Mouse (Mus musculus) Patski (cell line): ENCODE data around the gene Vldlr. TPM values are rescaled to one million over a fixed set of nuclear protein-coding genes. Genes with fewer than 3 reads are reported as not detected.

Experiments
- ATAC-seq: fragments of 100-300 bp; one replicate; pipeline ENCODE4 v1.8.0; 2021
- CTCF ChIA-PET: fragments of 350-600 bp; sonication (Branson Sonifier 250); formaldehyde crosslinking; loops from one replicate; lab custom pipeline; 2022; ENCODE audit warnings: inconsistent platforms; lab: Charles Lee
- POLR2A ChIA-PET: fragments of 350-600 bp; sonication (Branson Sonifier 250); formaldehyde crosslinking; loops from one replicate; lab custom pipeline; 2022; ENCODE audit warnings: antibody characterized with exemption, inconsistent platforms; lab: Charles Lee
- DNase-seq: peaks from one replicate; pipeline ENCODE4 v3.0.0-alpha.2; 2011; ENCODE audit warnings: low read depth, low spot score
- H3K27me3 ChIP-seq: fragments of 371-371 bp; one replicate; pipeline ENCODE4 v1.5.1; 2021
- CTCF ChIP-seq: fragments of 100-300 bp; IDR thresholded peaks from one replicate; pipeline ENCODE4 v1.5.1; 2021
- in situ Hi-C: fragments of 300-500 bp; cut with MboI; formaldehyde crosslinking; loops from 3 replicates; pipeline ENCODE4 v1.11.1; 2018; ENCODE audit warnings: low pct_unique_long_range_greater_than_20kb, mixed read lengths
- polyA plus RNA-seq: library from polyadenylated mRNA; unstranded; gene quantifications from one replicate; pipeline ENCODE4 v1.2.3, GENCODE M21; 2021

The Vldlr gene
- polyA plus RNA-seq, result 126 TPM

GRCm38 (mm10) chr19:27216318-27216717 is at the start of gene Vldlr:
Gene Vldlr (plus strand): TSS chr19:27216484.
- no peak for TF ChIP-seq CTCF
- CTCF ChIA-PET, result interaction anchor here (0.8 to 1.8 kb wide), 6 partner anchors 12 to 200 kb away, joined by 3 to 7 read pairs (median 3); no protein-coding TSS in a partner anchor
- DNase-seq, result no peak
- in situ Hi-C loops, result loop anchor here (10.0 kb wide), 2 partner anchors 198 to 472 kb away; no protein-coding TSS in a partner anchor
- POLR2A ChIA-PET, result interaction anchor here (1.8 kb wide), 1 partner anchor 29 kb away, joined by 4 read pairs; no protein-coding TSS in a partner anchor
- ATAC-seq, result no peak
- no peaks in the 10 kb centered on the region for H3K27me3 ChIP-seq

GRCm38 (mm10) chr19:27167601-27168319 is 48.5 kb upstream of the Vldlr start:
- TF ChIP-seq CTCF, result no peak
- H3K27me3 ChIP-seq, result no peaks in the 10 kb centered on the region
- ATAC-seq (peak; percentile 94), DNase-seq (peak; percentile 94)
- ChIA-PET POLR2A (no interaction called here), CTCF (interaction anchor here (1.0 kb wide), 1 partner anchor 13 kb away, joined by 3 read pairs; no protein-coding TSS in a partner anchor)
- in situ Hi-C loops, result no loop called here

GRCm38 (mm10) chr19:27173836-27174235 is 42.4 kb upstream of the Vldlr start:
- POLR2A ChIA-PET, result no interaction called here
- no peak for DNase-seq

GRCm38 (mm10) chr19:27175617-27176016 is 40.7 kb upstream of the Vldlr start:
- DNase-seq (no peak), ATAC-seq (no peak)
- in situ Hi-C loops, result no loop called here
- no peak for TF ChIP-seq CTCF
- CTCF ChIA-PET, result interaction anchor here (1.4 kb wide), 1 partner anchor 10 kb away, joined by 4 read pairs; no protein-coding TSS in a partner anchor
- H3K27me3 ChIP-seq, result no peaks in the 10 kb centered on the region
- POLR2A ChIA-PET, result no interaction called here

More at GRCm38 (mm10) chr19:27173836-27174235, 42.4 kb upstream of the Vldlr start:
- ATAC-seq, result no peak
- no peaks in the 10 kb centered on the region for H3K27me3 ChIP-seq
- CTCF ChIA-PET, result no interaction called here
- in situ Hi-C loops, result no loop called here
- TF ChIP-seq CTCF, result no peak

GRCm38 (mm10) chr19:27176558-27176957 is 39.7 kb upstream of the Vldlr start:
- peak; percentile 67 for DNase-seq
- ChIA-PET POLR2A (no interaction called here), CTCF (no interaction called here)
- H3K27me3 ChIP-seq, result no peaks in the 10 kb centered on the region
- ATAC-seq, result peak; percentile 65
- no peak for TF ChIP-seq CTCF
- in situ Hi-C loops, result no loop called here

GRCm38 (mm10) chr19:27178195-27178807 is 38.0 kb upstream of the Vldlr start:
- POLR2A ChIA-PET, result no interaction called here
- no peaks in the 10 kb centered on the region for H3K27me3 ChIP-seq
- no peak for ATAC-seq
- no peak for DNase-seq
- in situ Hi-C loops, result no loop called here
- no peak for TF ChIP-seq CTCF
- CTCF ChIA-PET, result interaction anchor here (1.8 kb wide), 1 partner anchor 31 kb away, joined by 4 read pairs; no protein-coding TSS in a partner anchor

- ATAC-seq (no peak), DNase-seq (no peak)
- ChIA-PET POLR2A (no interaction called here), CTCF (interaction anchor here (0.9 to 1.2 kb wide), 4 partner anchors 9 to 24 kb away, joined by 3 to 4 read pairs (median 3); no protein-coding TSS in a partner anchor)
- in situ Hi-C loops, result no loop called here
- no peaks in the 10 kb centered on the region for H3K27me3 ChIP-seq
- TF ChIP-seq CTCF, result no peak
These were observed 35.7 kb upstream of the Vldlr start for GRCm38 (mm10) chr19:27180351-27181122.

GRCm38 (mm10) chr19:27183511-27183910 is 32.8 kb upstream of the Vldlr start:
- ChIA-PET CTCF (no interaction called here), POLR2A (no interaction called here)
- ATAC-seq (no peak), DNase-seq (no peak)
- in situ Hi-C loops, result no loop called here
- no peak for TF ChIP-seq CTCF
- H3K27me3 ChIP-seq, result no peaks in the 10 kb centered on the region

GRCm38 (mm10) chr19:27203711-27204238 is 12.5 kb upstream of the Vldlr start:
- ATAC-seq (no peak), DNase-seq (no peak)
- H3K27me3 ChIP-seq, result peaks cover 14% of the 10 kb centered on the region
- in situ Hi-C loops, result no loop called here
- ChIA-PET CTCF (interaction anchor here (1.4 to 2.1 kb wide), 2 partner anchors 11 to 13 kb away, joined by 4 to 7 read pairs; partner anchors contain the start of gene Vldlr), POLR2A (interaction anchor here (0.6 to 1.3 kb wide), 2 partner anchors 13 to 16 kb away, joined by 3 to 5 read pairs; no protein-coding TSS in a partner anchor)
- no peak for TF ChIP-seq CTCF

- in situ Hi-C loops, result loop anchor here (10.0 kb wide), 2 partner anchors 204 to 466 kb away; no protein-coding TSS in a partner anchor
- ChIA-PET CTCF (interaction anchor here (0.7 to 1.8 kb wide), 2 partner anchors 10 to 19 kb away, joined by 3 read pairs; no protein-coding TSS in a partner anchor), POLR2A (no interaction called here)
- ATAC-seq, result no peak
- no peak for DNase-seq
- H3K27me3 ChIP-seq, result peaks cover 8% of the 10 kb centered on the region
- no peak for TF ChIP-seq CTCF
These were observed 5.3 kb upstream of the Vldlr start for GRCm38 (mm10) chr19:27210991-27211390.
